Mouse (Mus musculus): Measurements from ENCODE around the gene Pcolce2.

DNA sequence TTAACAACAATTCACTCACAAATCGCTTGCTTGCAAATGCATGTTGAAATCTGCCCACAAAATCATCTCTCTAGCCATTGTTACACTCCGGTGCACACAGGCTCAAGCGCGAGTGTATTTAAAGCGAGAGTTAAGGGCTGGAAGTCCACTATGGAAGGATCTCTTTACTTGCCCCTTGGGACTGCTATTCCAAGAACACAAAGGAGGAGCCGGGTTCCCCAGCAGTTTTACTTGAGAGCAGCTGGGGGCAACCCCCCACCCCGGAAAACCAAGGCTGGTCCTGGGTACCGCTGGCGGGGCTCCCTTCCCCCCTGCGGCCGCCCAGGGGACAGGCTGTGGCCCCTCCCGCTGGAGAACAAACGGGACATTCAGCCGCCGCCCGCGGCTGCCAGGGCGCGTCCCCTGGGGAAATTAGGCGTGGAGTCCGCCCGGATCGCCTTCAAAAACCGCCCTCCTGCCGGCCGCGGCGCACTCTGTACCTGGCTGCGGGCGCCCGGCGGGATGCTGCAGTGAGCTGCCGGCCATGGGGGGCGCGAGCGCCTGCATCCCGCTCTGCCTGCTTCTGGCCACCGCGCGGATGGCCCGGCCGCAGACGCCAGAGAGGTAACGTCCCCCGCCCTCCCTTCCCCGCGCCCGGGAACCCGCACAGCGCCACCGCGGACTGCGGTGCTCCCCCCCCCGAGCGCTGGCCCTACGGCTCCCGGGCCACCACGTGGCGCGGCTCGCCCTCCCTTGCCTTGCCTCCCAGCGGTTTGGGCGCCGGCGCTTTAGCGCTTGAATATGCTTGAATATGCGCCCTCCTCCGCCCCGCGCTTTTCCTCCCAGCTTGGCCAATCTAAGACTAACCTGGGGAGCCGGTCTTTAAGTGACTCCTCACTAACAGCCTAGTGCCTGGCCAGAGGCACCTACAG lies at the start of gene Pcolce2:
- TF ChIP-seq FLI1 (IDR thresholded peaks at IDR 0.05; ENCODE audit: low read length) = no peak
- TF ChIP-seq GATA1 (IDR thresholded peaks at IDR 0.05; ENCODE audit: borderline replicate concordance, low read length) = no peak
